Mouse (Mus musculus): ENCODE results near the gene Dlgap1. TPM values are rescaled to one million over a fixed set of nuclear protein-coding genes. Genes with fewer than 3 reads are reported as not detected.

Gene Dlgap1
- polyA plus RNA-seq, 1 experiment from 2014 or later: 3.5 TPM

GRCm38 (mm10) chr17:70795196-70795595, 826.3 kb downstream of the Dlgap1 start:
- H3K4me1 ChIP-seq (replicated peaks): no peaks in the 10 kb centered on the region; the same call in 1 of the 2 replicates
- no peaks in the 10 kb centered on the region for H3K36me3 ChIP-seq
- H3K4me3 ChIP-seq (replicated peaks): no peak overlapping the region
- H3K9ac ChIP-seq (replicated peaks): no peak overlapping the region
- no peaks in the 10 kb centered on the region for H3K27me3 ChIP-seq
- no peak overlapping the region for H3K4me2 ChIP-seq
- no peak overlapping the region for H3K27ac ChIP-seq
- no peaks in the 10 kb centered on the region for H3K9me3 ChIP-seq
- 78% methylated on average over 4 of the region's 4 CpGs for WGBS
- no peak for ATAC-seq (ENCODE audit: insufficient number of reproducible peaks, insufficient read depth, low FRiP score, low TSS enrichment, low read depth)

- Histone ChIP-seq H3K4me1 (replicated peaks) (no peaks in the 10 kb centered on the region; the same call in 1 of the 2 replicates), H3K4me2 (no peak overlapping the region), H3K9ac (replicated peaks) (no peak overlapping the region), H3K36me3 (no peaks in the 10 kb centered on the region), H3K27me3 (no peaks in the 10 kb centered on the region), H3K4me3 (replicated peaks) (no peak overlapping the region), H3K27ac (no peak overlapping the region), H3K9me3 (no peaks in the 10 kb centered on the region)
- ATAC-seq (ENCODE audit: insufficient number of reproducible peaks, insufficient read depth, low FRiP score, low TSS enrichment, low read depth): no peak
- WGBS: 72% methylated on average over 8 of the region's 8 CpGs
These were observed 828.3 kb downstream of the Dlgap1 start for GRCm38 (mm10) chr17:70796940-70797772.

- H3K27me3 ChIP-seq: no peaks in the 10 kb centered on the region
- no peak overlapping the region for H3K4me3 ChIP-seq (replicated peaks)
- no peak for ATAC-seq (ENCODE audit: insufficient number of reproducible peaks, insufficient read depth, low FRiP score, low TSS enrichment, low read depth)
- H3K4me1 ChIP-seq (replicated peaks): no peaks in the 10 kb centered on the region; the same call in 1 of the 2 replicates
- no peak overlapping the region for H3K27ac ChIP-seq
- no peak overlapping the region for H3K9ac ChIP-seq (replicated peaks)
- H3K36me3 ChIP-seq: no peaks in the 10 kb centered on the region
- no peaks in the 10 kb centered on the region for H3K9me3 ChIP-seq
- H3K4me2 ChIP-seq: no peak overlapping the region
- WGBS: 71% methylated on average over 1 of the region's 1 CpGs
These were observed 828.8 kb downstream of the Dlgap1 start for GRCm38 (mm10) chr17:70797773-70798045.

- Histone ChIP-seq H3K4me1 (replicated peaks) (no peaks in the 10 kb centered on the region; the same call in 1 of the 2 replicates), H3K9me3 (no peaks in the 10 kb centered on the region), H3K9ac (replicated peaks) (no peak overlapping the region), H3K27me3 (no peaks in the 10 kb centered on the region), H3K27ac (no peak overlapping the region), H3K4me2 (no peak overlapping the region), H3K36me3 (no peaks in the 10 kb centered on the region), H3K4me3 (replicated peaks) (no peak overlapping the region)
- WGBS: 81% methylated on average over 4 of the region's 4 CpGs
- ATAC-seq (ENCODE audit: insufficient number of reproducible peaks, insufficient read depth, low FRiP score, low TSS enrichment, low read depth): no peak
These were observed 830.4 kb downstream of the Dlgap1 start for GRCm38 (mm10) chr17:70799266-70799665.

GRCm38 (mm10) chr17:70802022-70802421, 833.1 kb downstream of the Dlgap1 start:
- WGBS: 82% methylated on average over 14 of the region's 14 CpGs
- no peak overlapping the region for H3K27ac ChIP-seq
- no peaks in the 10 kb centered on the region for H3K27me3 ChIP-seq
- no peak overlapping the region for H3K4me2 ChIP-seq
- H3K4me1 ChIP-seq (replicated peaks): no peaks in the 10 kb centered on the region
- H3K9ac ChIP-seq (replicated peaks): no peak overlapping the region
- no peak overlapping the region for H3K4me3 ChIP-seq (replicated peaks)
- no peaks in the 10 kb centered on the region for H3K36me3 ChIP-seq
- H3K9me3 ChIP-seq: no peaks in the 10 kb centered on the region
- no peak for ATAC-seq (ENCODE audit: insufficient number of reproducible peaks, insufficient read depth, low FRiP score, low TSS enrichment, low read depth)

- no peak for ATAC-seq (ENCODE audit: insufficient number of reproducible peaks, insufficient read depth, low FRiP score, low TSS enrichment, low read depth)
- Histone ChIP-seq H3K27me3 (no peaks in the 10 kb centered on the region), H3K4me2 (no peak overlapping the region), H3K4me1 (replicated peaks) (peaks cover 7% of the 10 kb centered on the region; the same call in 1 of the 2 replicates), H3K9ac (replicated peaks) (no peak overlapping the region), H3K4me3 (replicated peaks) (no peak overlapping the region), H3K27ac (no peak overlapping the region), H3K36me3 (no peaks in the 10 kb centered on the region), H3K9me3 (no peaks in the 10 kb centered on the region)
- 93% methylated on average over 9 of the region's 9 CpGs for WGBS
These were observed 837.0 kb downstream of the Dlgap1 start for GRCm38 (mm10) chr17:70805866-70806265.

GRCm38 (mm10) chr17:70806600-70806999, 837.7 kb downstream of the Dlgap1 start:
- Histone ChIP-seq H3K4me3 (replicated peaks) (no peak overlapping the region), H3K27me3 (no peaks in the 10 kb centered on the region), H3K4me2 (no peak overlapping the region), H3K27ac (no peak overlapping the region), H3K36me3 (no peaks in the 10 kb centered on the region), H3K9me3 (no peaks in the 10 kb centered on the region), H3K9ac (replicated peaks) (no peak overlapping the region), H3K4me1 (replicated peaks) (peaks cover 7% of the 10 kb centered on the region; the same call in 1 of the 2 replicates)
- 83% methylated on average over 2 of the region's 2 CpGs for WGBS
- no peak for ATAC-seq (ENCODE audit: insufficient number of reproducible peaks, insufficient read depth, low FRiP score, low TSS enrichment, low read depth)

GRCm38 (mm10) chr17:70807885-70808284, 839.0 kb downstream of the Dlgap1 start:
- H3K4me2 ChIP-seq: no peak overlapping the region
- no peak overlapping the region for H3K27ac ChIP-seq
- no peaks in the 10 kb centered on the region for H3K9me3 ChIP-seq
- WGBS: 86% methylated on average over 1 of the region's 1 CpGs
- ATAC-seq (ENCODE audit: insufficient number of reproducible peaks, insufficient read depth, low FRiP score, low TSS enrichment, low read depth): no peak
- H3K4me1 ChIP-seq (replicated peaks): peaks cover 7% of the 10 kb centered on the region; the same call in 1 of the 2 replicates
- no peaks in the 10 kb centered on the region for H3K27me3 ChIP-seq
- no peaks in the 10 kb centered on the region for H3K36me3 ChIP-seq
- H3K9ac ChIP-seq (replicated peaks): no peak overlapping the region
- no peak overlapping the region for H3K4me3 ChIP-seq (replicated peaks)

- 50% methylated on average over 14 of the region's 14 CpGs for WGBS
- Histone ChIP-seq H3K4me2 (0 out of 2 replicates have a peak overlapping the region, but pooled peaks have one; percentile 19), H3K27ac (no peak overlapping the region), H3K36me3 (no peaks in the 10 kb centered on the region), H3K4me1 (replicated peaks) (peaks cover 7% of the 10 kb centered on the region; the same call in 1 of the 2 replicates), H3K9me3 (no peaks in the 10 kb centered on the region), H3K4me3 (replicated peaks) (no peak overlapping the region), H3K9ac (replicated peaks) (no peak overlapping the region), H3K27me3 (no peaks in the 10 kb centered on the region)
- no peak for ATAC-seq (ENCODE audit: insufficient number of reproducible peaks, insufficient read depth, low FRiP score, low TSS enrichment, low read depth)
These were observed 840.0 kb downstream of the Dlgap1 start for GRCm38 (mm10) chr17:70808837-70809236.

- H3K4me1 ChIP-seq (replicated peaks): peaks cover 7% of the 10 kb centered on the region; the same call in 1 of the 2 replicates
- H3K36me3 ChIP-seq: no peaks in the 10 kb centered on the region
- no peak for ATAC-seq (ENCODE audit: insufficient number of reproducible peaks, insufficient read depth, low FRiP score, low TSS enrichment, low read depth)
- no peaks in the 10 kb centered on the region for H3K9me3 ChIP-seq
- H3K4me3 ChIP-seq (replicated peaks): no peak overlapping the region
- no peaks in the 10 kb centered on the region for H3K27me3 ChIP-seq
- WGBS: 52% methylated on average over 3 of the region's 3 CpGs
- no peak overlapping the region for H3K4me2 ChIP-seq
- no peak overlapping the region for H3K9ac ChIP-seq (replicated peaks)
- no peak overlapping the region for H3K27ac ChIP-seq
These were observed 840.9 kb downstream of the Dlgap1 start for GRCm38 (mm10) chr17:70809776-70810175.

GRCm38 (mm10) chr17:70810795-70811194, 841.9 kb downstream of the Dlgap1 start:
- Histone ChIP-seq H3K36me3 (no peaks in the 10 kb centered on the region), H3K9me3 (no peaks in the 10 kb centered on the region), H3K4me2 (no peak overlapping the region), H3K9ac (replicated peaks) (no peak overlapping the region), H3K27ac (no peak overlapping the region), H3K4me1 (replicated peaks) (peaks cover 7% of the 10 kb centered on the region; the same call in 1 of the 2 replicates), H3K27me3 (peaks cover under 1% of the 10 kb centered on the region; the same call in 1 of the 2 replicates), H3K4me3 (replicated peaks) (no peak overlapping the region)
- ATAC-seq (ENCODE audit: insufficient number of reproducible peaks, insufficient read depth, low FRiP score, low TSS enrichment, low read depth): no peak
- 44% methylated on average over 5 of the region's 5 CpGs for WGBS

- H3K4me1 ChIP-seq (replicated peaks): no peaks in the 10 kb centered on the region; the same call in 1 of the 2 replicates
- H3K4me2 ChIP-seq: no peak overlapping the region
- no peak overlapping the region for H3K27ac ChIP-seq
- H3K36me3 ChIP-seq: no peaks in the 10 kb centered on the region
- ATAC-seq (ENCODE audit: insufficient number of reproducible peaks, insufficient read depth, low FRiP score, low TSS enrichment, low read depth): no peak
- peaks cover 35% of the 10 kb centered on the region for H3K27me3 ChIP-seq
- H3K4me3 ChIP-seq (replicated peaks): no peak overlapping the region
- 77% methylated on average over 8 of the region's 8 CpGs for WGBS
- H3K9me3 ChIP-seq: no peaks in the 10 kb centered on the region
- no peak overlapping the region for H3K9ac ChIP-seq (replicated peaks)
These were observed 846.1 kb downstream of the Dlgap1 start for GRCm38 (mm10) chr17:70815001-70815400.

Data from limb, embryonic 12.5 days (tissue).